Mouse (Mus musculus): ENCODE measurements around the gene Nid2.

Nid2 gene

DNA sequence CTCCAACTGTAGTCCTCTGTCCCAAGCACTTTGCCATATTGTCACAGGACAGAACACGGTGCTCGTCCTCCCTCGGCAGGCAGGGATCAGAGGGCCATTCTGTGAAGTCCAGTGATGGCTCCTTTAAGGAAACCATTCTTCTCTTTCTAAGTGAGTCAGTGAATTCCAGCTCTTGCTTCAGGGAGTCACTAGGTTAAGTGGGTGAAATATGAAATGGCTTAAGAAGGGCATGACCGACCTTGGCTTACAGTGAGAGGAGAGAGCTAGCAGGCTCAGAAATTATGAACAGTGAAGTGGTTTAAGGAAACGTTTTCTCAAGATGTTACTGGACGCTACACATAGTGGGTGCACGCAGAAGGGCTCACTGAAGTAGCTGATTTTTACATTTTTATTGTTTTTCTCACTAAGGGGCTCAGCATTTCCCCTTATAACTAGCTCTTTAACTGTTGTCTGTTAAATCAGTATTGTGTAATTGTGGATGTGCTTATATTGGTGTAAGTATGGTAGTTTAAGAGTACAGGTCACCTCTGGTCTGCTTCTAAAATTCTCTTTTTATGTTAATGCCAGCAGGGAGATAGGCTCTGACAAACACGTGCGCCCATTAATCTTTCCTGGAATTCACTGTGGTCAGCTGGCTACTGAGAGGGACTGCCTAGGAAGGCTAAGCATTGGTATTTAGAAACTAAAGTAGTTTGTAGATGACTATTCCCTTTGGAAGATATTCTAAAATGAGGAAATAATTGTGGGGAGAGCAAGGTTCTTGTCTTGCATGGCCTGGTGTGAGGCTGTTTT lies 34.9 kb downstream of the Nid2 start:
- DNase-seq, result no peak

DNA sequence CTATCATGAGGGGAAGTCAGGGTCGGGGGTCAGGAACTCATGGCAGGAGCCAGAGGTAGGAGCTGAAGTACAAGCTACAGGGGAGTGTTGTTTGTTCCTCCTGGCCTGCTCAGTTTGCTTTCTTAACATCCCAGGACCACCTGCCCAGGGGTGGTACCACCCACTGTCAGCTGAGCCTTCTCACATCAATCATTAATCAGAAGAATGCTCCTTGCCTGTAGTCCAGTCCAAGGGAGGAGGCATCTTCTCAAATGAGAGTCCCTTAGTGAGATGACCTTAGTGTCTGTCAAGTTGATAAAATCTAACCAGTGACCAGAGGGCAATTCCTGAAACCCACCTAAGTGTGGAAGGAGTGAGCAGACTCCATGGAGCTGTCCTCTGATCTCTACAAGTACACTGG lies 37.4 kb downstream of the Nid2 start:
- no peak for DNase-seq

DNA sequence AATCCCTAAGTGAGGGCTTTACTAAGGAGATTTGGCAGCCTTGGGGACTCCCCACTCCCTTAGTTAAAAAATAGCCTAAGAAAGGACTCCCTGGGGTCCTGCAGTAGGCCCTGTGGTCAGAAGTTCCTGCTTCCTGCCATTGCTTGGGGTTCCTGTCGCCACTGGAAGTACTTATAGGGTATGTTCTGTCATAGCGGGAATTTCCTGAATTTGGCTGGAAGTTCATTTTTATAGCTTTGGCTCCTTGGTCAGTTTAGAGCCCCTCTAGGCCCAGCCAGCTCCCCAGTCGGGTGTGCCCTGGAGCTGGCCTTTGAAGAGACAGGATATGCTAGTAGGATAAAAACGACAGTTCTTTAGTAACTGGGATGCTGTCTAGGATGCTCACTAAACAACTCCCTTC lies 43.8 kb downstream of the Nid2 start:
- DNase-seq, result no peak

DNA sequence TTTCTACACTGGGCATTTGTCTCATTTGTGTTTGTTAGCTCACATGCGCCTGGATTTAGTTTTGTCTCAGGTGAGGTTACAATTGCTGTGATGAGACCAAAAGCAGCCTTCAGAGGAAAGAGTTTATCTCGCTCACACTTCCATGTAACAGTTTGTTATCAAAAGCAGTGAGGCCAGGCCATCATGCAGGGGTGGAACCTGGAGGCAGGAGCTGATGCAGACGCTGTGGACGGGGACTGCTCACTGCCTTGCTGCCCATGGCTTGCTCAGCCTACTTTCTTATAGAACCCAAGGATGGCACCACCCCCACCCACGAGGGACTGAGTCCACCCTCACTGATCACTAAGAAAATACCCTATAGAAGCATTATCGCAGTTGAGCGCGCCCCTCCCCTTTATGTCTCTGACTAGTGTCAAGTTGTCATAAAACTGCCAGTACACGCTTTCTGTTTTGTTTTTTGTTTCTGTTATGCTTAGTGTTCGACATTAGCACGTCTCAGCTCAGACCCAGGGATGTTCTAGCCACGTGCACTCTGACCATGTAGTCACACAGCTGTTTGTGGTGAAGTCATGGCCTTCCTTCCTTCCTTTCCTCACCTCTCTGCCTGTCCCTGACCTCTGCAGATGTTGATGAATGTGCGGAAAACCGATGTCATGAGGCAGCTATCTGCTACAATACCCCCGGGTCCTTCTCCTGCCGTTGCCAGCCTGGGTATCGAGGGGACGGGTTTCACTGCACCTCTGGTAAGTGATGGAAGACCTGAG lies 45.7 kb downstream of the Nid2 start:
- DNase-seq, result peak; percentile 48

DNA sequence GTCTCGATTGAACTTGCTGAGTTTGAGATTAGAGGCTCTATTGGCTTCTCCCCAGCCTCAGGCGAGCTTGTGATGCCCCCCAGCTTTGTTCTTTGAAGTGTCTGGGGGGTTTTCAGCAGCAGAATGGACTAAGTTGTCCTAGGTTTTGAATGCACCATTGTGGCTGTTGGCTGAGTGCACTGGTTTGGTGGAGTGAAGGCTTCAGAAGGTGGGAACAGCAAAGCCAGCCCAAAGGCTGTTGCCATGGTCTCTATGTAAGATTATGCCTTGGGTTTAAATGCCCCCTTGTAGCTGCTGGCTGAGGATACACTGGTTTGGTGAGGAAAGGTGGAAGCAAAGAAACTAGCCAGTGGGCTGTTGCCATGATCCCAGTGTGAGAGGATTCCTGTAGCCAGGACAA lies 49.4 kb downstream of the Nid2 start:
- DNase-seq, result no peak

DNA sequence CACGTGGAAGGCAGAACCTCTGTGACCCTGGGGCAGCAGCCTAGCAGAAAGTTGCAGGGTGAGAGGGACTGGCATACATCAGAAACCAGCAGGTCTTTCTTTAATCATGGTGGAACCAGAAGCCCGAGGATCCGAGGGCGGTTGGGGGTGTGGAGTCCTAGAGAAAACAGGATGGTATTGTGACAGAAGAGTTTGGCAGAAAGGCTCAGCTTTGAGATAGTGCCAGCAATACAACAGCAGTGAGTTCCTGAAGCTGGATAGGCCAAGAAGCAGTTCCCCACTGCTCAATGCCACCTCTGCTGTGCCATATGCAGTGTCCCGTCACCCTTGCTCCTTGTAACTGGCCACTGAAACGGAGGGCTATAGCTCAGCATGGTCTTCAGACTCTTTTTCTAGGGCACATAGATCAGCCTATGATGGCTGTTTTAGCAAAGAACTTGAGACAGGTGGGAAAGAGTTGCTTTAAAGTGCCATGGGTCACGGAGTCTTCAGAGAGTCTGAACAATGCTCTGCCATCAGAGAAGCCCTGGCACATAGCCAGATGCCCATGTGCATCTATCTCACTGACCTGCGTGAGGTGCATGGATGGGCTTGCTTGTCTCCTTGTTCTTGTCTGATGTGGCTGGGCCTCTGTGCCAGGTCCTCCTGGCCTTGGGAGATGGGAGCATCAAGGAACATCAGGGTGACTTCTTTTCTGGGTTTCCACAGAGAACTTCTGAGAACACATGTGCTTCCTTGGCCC lies 50.6 kb downstream of the Nid2 start:
- DNase-seq, result no peak

DNA sequence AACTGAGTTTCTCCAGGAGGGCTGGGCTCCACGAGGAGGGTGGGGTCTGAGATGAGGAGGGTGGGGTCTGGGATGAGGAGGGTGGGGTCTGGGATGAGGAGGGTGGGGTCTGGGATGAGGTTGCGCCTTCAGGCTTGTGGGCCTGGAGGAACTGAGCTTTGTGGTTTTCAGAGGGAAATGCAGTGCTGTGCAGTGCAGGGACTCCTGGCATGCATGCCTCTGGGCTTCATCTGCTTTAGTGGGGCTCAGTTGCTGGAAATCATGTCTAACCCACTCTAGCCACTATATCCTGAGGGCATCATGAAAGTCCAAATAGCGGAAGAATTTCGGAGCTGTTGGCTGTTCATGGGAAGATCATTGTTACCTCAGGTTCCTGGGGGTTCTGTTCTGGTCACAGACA lies 52.2 kb downstream of the Nid2 start:
- no peak for DNase-seq

DNA sequence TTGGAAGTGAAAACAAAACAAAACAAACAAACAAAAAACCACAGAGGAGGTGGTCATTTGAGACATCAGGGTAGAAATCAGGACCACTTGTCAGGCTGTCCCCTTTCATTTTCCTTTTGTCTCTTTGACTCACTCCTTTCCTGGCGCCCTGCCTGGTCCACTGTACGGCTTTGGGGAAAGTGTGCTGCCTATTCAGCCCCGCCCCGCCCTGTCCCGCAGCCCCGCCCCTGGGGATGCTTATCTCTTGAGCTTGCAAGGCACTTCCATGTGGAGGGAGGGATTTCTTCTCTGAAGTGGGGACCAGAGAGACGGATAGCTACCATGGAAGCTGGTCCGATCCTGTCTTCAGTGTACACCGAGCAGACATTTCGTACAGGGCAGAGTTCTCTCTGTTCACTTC lies 52.6 kb downstream of the Nid2 start:
- peak; percentile 64 for DNase-seq

DNA sequence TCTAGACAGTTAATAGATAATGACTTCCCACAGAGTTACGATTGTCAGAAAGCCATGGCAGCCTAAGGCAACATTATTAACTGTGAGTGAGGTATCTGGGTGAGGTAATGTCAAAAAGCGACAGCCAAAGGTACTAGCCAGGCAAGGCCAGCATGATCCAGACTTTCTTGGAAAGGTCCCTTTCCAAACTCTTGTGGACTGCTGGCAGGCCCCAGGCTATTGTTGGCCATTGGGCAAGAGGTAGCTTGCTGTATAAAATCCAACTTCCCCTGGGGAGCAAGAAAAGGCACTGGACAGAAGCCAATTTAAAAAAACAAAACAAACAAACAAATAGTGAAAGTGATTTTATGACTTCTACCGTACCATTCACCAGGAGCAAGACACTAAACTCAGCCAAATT lies 56.3 kb downstream of the Nid2 start:
- no peak for DNase-seq

DNA sequence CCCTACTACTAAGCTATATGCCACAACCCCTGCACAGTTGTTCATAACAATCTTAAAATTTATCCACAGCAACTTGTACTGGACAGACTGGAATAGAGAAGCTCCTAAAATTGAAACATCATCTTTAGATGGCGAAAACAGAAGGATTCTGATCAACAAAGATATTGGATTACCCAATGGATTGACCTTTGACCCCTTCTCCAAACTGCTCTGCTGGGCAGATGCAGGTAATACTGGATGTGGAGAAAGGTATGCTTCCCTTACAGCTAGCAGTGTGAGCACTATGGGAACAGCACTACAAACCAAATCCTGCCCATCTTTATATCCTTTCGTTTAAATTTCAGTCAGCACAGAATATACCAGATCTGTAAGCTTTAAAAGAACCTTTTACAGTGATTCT lies 56.8 kb downstream of the Nid2 start:
- DNase-seq, result no peak

DNA sequence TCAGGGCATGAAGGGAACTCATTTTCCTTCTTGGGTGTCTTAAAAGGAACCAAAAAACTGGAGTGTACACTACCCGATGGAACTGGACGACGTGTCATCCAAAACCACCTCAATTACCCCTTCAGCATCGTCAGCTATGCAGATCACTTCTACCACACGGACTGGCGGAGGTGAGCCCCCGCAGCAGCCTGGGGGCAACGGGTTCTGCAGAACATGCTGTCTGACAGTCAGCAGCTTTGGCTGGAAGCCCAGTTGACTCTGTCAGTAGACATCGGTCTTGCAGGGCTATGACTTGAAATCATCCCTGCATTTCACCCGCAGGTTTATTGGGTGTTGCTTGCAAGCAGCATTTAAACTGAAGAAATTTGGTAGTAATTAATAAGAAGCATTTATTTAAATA lies 58.9 kb downstream of the Nid2 start:
- no peak for DNase-seq

DNA sequence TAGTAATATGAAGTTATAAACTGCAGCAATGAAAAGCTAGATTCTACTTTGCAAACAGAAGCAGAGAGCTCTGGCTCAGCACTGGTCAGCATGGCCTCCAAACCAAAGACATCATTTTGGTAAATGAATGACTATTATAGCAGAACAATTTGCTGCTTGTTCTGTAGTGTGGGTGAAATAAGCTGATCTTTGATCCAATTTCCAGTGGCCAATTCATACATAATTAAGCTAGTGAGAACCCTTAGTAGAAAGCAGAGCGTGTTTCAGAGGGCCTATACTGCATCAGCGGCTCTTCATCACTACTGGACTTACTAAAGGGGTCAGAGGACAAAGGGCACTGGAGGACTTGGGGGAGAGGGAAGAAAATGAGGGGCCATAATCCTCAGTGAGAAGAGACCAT lies 62.0 kb downstream of the Nid2 start:
- DNase-seq, result no peak

DNA sequence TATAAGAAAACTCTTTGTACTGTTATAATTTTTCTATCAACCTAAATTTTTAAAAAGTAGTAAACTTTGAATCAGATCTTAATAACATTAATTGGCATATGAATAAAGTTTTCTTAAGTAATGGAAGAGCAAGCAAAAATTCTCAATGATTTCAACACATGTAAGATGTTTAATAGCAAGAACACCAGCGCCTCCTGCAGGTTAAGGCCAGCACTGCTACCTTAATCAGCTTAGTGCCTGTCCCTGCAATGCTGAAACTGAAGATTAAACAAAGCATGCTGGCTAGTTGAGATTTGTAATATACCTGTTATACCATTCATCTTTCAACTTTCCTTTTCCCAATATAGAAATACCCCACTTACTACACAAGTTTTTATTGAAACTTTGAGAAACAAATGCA lies 66.9 kb downstream of the Nid2 start:
- peak; percentile 81 for DNase-seq

DNA sequence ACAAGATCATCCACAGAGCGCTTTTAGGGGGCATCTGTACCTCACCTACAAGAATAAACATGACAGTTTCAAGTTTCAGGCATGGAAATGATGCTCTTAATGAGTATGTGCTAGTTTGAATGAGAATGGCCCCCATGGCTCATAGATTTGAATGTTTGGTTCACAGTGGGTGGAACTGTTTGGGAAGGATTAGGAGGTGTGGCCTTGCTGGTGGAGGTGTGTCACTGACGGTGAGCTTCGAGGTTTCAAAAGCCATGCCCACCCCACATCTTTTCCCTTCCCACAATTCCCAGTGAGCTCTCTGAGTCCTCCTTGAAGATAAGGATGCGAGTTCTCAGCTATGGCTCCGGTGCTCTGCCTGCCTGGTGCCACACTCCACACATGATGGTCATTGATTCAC lies 70.6 kb downstream of the Nid2 start:
- no peak for DNase-seq

DNA sequence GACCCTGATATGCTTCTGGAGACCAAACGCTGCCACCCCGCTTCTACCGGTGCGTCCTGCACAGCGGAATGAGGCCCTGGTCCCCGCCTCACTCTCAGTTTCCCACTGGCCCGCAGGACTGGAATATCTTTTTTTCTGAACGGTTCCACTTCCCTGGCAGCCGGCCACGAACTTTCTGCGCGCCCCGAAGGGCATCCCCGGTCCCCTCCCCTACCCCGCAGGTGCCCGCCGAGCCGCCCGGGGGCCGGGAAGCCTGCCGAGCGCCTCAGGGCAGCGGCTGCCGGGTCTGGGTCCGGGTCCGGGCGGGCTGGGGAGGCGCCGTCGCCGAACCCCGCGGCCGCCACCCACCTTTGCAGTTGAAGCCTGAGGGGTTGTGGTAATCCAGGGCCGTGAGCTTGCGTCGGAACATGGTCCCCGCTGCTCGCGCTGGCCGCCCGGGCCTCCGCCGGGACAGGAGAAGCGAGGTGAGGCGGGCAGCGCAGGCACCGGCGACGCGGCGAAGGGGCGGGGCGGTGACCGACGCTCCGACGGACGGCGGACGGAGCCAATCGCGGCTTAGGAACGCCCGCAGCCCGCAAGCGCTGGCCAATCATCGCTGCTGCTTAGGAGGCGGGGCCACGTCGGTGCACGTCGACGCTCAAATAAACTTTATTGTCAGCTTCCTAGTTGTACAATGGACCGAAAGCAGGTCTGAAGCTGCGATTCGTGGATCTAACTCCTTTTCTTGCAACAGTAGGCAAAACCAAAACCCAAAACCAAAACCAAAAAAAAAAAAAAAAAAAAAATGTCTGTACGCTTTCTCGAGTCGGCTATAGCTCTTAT lies 72.5 kb downstream of the Nid2 start, which contains the start of gene Rtraf:
TSS of gene Rtraf (minus strand) at position 504 of the 822 bp plus-strand sequence.
- DNase-seq, result peak; percentile 94

DNA sequence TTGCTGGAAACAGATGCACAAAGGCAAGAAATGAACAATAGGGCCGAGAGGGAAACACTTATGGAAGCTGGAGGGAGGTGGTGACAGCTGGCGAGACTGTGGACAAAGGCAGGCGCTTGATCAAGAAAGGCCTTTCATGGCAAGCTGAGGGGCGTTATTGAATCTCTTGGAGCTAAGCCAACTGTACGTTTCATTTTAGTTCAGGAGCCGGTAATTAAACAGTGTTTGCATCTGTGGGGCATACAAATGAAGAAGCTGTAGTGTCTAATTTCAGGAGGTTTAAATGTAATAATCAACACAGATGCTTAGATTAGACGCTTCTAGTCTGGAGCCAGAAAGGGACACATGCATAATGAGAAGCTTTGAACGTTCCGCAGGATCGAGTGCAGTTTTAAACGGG lies 74.4 kb downstream of the Nid2 start:
- DNase-seq, result no peak

DNA sequence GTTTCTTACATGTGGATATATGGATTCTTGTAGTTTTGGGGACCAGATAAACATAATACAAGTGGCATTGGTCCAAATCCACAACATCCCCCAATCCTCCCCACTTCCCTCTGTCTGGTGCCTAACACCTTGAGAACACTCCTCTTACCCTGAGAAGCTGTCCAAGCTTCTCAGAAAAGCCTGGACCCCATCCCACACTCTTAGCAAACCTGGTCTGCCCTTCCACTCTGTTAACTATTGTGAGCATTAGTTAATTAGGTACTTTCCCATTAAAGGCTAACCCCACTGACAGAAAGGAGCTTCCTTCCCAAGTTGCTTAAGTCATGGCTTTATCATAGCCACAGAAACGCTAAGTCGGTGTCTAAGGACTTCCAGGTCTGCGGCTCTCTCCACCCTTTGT lies 85.2 kb downstream of the Nid2 start:
- no peak for DNase-seq

DNA sequence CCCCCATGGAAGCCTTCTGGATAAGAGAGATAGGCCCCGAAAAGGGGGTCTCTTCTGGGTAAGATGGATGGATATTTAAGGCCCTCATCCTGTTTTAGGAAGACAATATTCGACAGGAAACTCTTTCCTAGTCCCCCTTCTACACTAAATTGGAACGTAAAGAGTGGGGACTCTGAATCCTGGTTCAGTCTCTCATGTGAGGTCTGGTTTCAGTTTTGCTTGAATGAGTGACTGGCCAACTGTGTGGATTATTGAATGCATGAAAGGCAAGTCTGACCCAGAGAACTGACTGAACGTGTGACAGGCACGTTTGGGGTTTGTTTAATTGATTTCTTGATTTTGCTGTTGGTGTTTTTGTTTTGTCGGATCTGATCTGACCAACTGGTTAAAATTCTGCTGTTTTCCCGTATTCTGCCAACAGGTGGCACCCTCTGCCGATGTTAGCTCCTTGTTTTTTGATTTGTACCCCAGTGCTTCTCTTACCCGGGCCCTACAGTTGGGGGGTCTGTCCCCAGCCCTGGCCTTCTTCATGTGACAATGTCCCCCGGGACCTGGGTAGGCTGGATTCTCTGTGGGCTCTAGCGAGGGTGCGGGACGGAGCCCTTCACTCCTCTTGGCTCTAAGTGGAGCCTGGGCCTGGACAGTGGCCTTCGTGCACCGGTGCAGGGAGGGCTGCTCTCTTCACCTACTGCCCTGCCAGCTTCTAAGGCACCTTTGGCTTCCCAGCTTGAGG lies 88.7 kb downstream of the Nid2 start:
- peak; percentile 53 for DNase-seq

DNA sequence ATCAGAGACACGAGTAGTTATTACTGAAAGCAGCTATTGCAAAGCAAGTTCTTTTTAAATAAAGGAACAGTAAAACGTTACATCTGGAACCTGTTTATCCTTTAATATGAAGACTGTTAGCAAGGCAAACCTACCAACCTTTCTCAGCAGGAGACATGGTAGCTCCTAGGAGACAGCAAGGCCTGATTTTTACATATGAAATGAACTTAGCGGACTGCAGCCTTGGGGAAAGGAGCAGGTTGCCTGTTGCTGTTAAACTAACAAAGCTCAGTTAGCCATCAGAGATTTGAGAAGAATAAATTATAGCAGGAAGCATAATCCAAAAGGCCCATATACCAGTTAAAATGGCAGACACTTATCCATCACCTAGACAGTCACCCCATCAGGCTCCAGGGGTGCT lies 102.4 kb downstream of the Nid2 start:
- no peak for DNase-seq

DNA sequence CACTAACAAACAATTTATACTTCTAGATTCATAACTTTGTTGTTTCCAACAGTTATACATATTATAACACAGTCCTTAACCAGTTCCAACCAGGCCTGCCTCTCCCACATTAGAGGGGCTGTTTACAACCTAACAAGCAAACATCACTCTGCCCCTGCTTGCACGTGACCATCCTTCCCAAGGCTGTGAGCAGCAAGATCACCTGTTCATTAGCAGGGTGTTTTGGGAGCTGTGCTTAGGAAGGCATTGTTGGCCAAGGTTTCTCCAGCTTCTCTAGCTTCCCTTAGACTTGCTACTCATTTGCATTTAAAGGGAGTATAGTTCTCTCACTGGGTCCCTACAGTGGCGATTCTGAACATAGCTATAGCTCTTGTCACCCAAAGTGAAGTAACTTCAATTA lies 107.2 kb downstream of the Nid2 start:
- DNase-seq, result no peak

DNA sequence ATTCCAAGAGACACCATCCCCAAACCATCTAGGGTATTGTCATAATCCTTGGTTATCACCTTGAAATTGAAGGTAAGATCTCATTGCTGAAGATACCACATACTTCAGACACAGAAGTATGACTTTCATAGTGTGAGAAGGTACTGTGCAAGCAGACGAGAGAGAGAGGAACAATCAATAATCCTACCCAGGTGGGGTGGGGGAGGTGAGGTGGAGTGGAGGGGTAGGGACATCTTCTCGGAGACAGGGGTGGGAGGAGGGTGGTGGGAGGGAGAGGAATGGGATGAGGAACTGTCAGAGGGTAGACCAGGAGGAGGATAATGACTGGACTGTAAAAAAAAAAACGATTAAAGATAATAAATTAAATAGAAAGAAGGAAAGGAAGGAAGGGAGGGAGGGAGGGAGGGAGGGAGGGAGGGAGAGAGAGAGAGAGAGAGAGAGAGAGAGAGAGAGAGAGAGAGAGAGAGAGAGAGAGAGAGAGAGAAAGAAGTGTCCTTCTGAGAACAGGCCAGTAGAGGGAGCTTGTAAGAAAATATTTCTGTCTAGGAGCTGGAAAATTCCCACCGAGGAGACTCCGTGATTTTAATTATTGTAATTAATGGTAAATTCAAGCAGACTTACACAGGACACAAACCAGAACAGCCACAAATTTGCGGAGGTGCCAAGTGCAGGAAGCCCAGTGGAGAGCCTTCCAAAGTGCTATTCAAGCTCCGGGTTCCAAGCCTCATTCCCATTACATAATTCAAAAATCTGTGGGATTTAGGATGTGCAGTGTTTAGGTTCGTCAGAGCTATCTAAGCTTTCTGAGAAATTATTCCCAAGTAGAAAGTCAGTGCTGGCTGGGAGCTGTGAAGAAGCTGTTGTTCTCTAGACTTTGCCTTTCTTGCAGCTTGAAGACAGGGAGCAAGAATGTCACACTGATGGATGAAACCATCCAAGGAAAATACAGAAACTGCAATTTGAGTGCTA lies 108.0 kb downstream of the Nid2 start:
- no peak for DNase-seq

Data from liver (tissue).